Mouse (Mus musculus) embryo, embryonic 9.5 days (tissue): Measurements from ENCODE around the gene Krtap10-4.
"Not testable (repeated sequence)": the region's sequence is repeated elsewhere in the genome, so short reads cannot be mapped to it uniquely, and the experiment has no call there.

Experiments used
- DNase-seq: peaks from one replicate; pipeline ENCODE4 v3.0.0-alpha.2; 2017; ENCODE audit errors: extremely low spot score

The Krtap10-4 gene

DNA sequence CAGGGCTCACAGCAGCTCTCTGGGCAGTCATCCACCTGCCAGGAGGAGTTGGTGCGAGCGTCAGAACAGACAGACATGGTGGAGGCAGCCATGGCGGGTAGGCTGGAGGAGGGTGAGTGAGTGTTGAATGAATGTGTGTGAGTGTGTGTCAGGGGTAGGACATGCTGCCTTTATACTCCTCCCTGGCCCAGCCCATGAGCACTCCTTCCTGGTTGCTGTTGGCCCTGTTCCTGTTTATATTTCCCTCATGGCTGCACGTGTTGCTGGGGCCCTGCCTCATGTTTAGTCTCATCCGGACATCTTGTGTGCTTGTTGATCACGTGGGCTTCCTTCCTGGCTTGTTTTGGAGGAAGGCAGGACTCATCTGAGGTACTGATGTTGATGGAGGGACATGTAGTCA, at the start of gene Krtap10-4:
Krtap10-4 (minus strand) TSS at position 145 of the 400 bp plus-strand sequence.
- DNase-seq, result no peak

DNA sequence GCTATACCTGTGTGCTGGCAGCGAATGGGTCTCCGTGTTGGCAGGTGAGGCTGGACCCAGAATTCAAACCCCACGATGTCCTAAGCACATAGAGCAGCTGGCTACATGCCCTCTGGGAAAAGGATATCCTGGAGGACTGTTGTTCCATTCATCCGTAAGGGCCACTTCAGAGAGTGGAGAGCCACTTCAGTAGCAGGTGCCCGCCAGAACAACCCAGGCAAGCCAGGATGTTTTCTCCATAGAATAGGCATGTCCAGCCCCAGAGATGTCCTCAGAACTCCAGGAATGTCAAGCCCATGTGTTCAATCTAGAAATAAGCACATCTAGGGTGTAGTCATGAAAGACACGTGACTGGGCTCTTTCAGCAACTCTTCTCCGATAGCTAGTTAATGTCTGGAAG, 42.8 kb upstream of the Krtap10-4 start:
- DNase-seq, result no peak

- no peak for DNase-seq
Measured at GRCm38 (mm10) chr10:77867546-77867945, 40.7 kb upstream of the Krtap10-4 start.

- no peak for DNase-seq
Measured at GRCm38 (mm10) chr10:77864762-77865143, 37.9 kb upstream of the Krtap10-4 start.

DNA sequence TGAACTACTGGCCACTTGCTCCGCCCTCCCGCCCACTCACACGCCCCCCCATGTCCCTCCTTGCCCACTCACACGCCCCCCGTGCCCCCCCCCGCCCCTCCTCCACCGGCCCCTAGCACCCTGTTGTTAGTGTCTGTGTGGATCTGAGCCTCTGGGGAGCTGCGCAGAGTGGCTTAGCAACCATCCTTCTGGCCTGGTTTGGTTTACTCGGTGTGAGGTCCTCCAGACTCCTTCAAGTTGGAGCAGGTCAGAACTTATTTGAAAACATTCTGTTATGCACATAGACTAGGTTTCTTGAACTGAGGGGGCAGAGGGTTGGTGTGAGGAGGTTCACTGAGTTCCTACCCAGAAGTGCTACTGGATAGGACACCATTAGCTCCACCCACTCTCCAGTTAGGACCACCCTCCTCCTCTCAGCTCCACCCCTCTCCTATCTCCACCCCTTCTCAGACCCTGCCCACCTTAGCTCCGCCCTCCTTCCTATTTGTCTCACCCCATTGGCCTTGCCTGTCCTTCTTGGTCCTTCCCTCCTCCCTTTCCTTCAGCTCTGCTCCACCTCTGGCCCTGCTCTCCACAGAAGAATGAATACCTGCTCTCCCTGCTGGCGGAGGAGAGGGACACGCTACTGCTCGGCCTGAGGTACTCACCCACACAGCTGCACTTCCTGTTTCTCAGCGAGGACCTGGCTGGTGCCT, 37.3 kb upstream of the Krtap10-4 start:
- peak; percentile 83 for DNase-seq

DNA sequence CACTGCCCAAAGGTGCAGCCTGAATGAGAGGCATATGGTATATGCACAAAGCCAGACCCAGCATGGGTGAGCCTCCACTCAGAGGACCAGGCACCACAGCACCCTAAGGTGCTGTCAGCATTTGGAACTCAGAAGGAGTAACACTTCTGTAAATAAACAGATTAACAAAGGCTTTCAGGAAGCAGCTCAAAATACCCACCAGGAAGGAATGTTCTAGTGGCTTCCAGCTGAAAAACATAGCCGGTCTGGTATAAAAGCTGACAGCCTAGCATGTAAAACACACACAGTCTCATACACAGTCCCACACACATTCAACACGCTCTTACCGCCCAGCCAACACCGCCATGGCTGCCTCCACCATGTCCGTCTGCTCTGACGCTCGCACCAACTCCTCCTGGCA, 34.8 kb upstream of the Krtap10-4 start, which contains the start of gene Gm3285:
Gm3285 (plus strand) TSS at position 301 of the 400 bp plus-strand sequence.
- no peak for DNase-seq

- no peak for DNase-seq
Measured at GRCm38 (mm10) chr10:77852559-77852958, 25.7 kb upstream of the Krtap10-4 start, which contains the start of gene Gm10318. TSS of gene Gm10318 (plus strand) at chr10:77852859.

DNA sequence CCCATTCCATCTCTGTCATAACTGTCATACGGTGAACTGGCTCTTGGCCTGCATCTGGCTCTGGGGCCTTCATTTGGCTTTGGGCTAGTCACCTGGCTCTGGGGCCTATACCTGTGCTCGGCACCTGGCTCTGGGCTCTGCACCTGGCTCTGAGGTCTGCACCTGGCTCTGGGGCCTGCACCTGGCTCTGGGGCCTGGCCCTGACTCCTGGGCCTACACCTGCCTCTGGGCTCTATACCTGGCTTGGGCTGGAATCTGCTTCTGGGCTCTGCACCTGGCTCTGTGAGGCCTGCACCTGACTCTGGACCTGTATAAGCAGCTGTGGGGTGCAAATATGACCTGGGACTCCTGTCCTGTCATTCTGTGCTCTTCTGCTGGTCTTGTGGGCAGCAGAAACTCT, 20.6 kb upstream of the Krtap10-4 start:
- no peak for DNase-seq

DNA sequence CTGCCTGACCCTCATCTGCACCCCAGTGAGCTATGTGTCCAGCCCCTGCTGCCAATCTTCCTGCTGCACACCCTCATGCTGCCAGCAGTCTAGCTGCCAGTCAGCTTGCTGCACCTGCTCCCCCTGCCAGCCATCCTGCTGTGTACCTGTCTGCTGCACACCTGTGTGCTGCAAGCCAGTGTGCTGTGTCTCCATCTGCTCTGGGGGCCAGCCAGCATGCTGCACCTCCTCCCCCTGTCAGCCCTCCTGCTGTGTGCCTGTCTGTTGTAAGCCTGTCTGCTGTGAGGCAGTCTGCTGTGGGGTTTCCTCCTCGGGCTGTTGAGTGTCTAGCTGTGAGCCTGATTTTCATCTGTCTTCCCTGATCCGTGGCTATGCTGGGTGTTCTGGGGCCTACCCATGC, 20.1 kb upstream of the Krtap10-4 start:
- no peak for DNase-seq

DNA sequence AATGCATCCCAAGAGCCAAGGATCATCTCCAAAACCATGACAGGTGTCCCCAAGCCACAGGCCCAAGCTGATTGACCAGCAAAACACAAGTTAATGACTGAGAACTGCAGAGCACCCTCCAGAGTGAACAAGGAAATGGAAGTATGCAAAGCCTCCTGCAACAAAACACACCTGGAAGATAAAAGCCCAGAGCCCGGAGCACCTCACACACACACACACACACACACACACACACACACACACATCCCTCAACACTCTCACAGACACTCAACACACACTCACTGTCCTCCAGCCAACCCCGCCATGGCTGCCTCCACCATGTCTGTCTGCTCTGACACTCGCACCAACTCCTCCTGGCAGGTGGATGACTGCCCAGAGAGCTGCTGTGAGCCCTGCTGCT, 19.6 kb upstream of the Krtap10-4 start, which contains the start of gene Gm36176:
Gm36176 (plus strand) TSS at position 301 of the 400 bp plus-strand sequence.
- DNase-seq, result no peak

- no peak for DNase-seq
Measured at GRCm38 (mm10) chr10:77839006-77839405, 12.1 kb upstream of the Krtap10-4 start.

DNA sequence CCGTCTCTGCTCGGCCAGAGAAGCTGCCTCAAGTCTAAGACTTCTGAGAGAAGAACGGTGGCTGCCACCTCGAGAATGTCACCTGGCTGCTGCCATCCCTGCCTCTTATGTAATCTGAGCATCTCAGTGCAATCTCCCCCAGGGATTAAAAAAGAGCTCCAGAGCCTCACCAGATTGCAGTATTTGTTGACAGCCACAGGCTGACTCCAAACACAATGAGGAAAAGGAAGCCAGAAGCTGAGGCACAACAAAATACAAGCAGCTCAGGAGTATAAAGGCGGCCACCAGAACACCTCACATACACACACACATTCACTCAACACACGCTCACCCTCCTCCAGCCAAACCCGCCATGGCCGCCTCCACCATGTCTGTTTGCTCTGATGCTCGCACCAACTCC, 8.8 kb upstream of the Krtap10-4 start, which contains the start of gene Krtap10-10:
Krtap10-10 (plus strand) TSS at position 301 of the 400 bp plus-strand sequence.
- no peak for DNase-seq

GRCm38 (mm10) chr10:77819203-77819602, 7.7 kb downstream of the Krtap10-4 start:
- no peak for DNase-seq

DNA sequence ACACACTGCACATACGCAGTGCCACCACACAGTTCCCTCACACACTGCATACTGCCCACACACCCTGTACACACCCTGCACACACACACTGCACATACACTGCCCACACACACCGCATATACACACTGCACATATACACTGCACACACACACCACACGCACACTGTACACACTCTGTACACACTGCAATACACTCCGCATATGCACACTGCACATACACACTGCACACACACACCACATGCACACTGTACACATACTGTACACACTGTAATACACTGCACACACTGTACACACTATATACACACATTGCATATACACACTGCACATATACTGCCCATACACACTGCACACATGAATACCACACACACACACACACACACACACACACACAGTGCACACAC, 8.4 kb downstream of the Krtap10-4 start:
- DNase-seq, result no peak

DNA sequence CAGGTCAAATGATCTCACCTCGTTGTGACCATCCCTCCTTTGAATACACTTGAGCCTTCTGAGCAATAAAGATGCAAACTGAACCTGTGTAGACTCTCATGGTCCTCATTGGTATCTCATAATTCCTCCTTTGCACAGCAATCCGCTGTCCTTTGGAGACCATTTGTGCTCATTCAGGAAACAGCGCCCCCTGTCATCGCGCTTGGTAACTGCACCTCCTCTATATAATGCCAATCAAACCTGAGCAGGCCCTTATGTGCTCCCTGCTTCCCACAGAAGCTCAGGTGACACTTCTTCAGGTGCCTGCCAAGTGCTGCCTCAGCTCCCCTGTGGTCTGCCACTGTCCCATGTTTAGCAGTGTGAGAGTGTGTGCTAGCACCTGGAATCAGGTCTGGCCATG, 11.4 kb downstream of the Krtap10-4 start:
- peak; percentile 14 for DNase-seq

GRCm38 (mm10) chr10:77814382-77814781, 12.5 kb downstream of the Krtap10-4 start, which contains the start of gene Gm2696:
TSS of gene Gm2696 (plus strand) at chr10:77814682.
- DNase-seq, result no peak

GRCm38 (mm10) chr10:77811743-77812142, 15.2 kb downstream of the Krtap10-4 start, which contains the start of gene Gm9507:
TSS of gene Gm9507 (minus strand) at chr10:77811843.
- no peak for DNase-seq

GRCm38 (mm10) chr10:77804095-77804494, 22.8 kb downstream of the Krtap10-4 start:
- no peak for DNase-seq

DNA sequence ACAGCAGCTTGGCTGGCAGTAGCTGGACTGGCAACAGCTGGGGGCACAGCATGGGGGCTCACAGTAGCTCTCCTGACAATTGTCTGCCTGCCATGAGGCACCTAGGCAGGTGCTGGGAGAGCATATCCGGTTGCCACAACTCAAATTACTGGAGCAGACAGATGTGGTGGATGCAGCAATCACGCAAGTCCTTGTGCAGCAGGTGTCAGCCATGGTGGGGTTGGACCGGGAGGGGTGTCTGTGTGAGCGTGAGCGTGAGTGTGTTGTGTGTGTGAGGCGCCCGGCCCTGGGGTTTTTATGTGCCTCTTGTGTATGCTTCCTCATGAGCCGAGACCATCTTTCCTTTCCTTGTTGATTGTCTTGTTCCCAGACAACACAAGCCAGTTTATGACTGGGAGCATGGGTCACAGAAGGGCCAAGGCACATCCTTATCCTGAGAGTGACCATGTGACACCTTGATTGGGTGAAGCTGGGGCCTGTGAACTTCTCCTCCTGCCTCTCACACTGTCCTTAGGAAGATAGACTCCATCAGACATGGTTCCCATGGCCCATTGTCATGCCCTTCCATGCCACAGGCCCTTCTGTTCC, 27.9 kb downstream of the Krtap10-4 start, which contains the start of gene Gm19668:
Gm19668 (minus strand) TSS at position 213 of the 588 bp plus-strand sequence.
- no peak for DNase-seq

GRCm38 (mm10) chr10:77798164-77798920, 28.6 kb downstream of the Krtap10-4 start:
- DNase-seq, result not testable (repeated sequence)

- DNase-seq, result no peak
Measured at GRCm38 (mm10) chr10:77797677-77798076, 29.2 kb downstream of the Krtap10-4 start.

DNA sequence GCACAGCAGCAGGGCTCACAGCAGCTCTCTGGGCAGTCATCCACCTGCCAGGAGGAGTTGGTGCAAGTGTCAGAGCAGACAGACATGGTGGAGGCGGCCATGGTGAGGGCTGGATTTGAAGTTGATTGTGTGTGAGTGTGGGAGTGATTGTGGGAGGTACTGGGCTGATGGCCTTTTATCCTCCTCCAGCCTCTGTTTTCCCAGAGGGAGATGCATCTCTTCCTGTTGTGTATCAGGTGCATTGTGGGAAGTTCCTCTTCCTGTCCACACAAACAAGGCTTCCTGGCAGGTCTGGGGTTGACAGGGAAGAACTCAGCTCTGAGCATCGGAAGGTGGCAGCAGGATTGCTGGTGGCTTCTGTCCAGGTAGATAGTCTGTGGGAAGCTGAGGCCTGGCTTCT, 31.9 kb downstream of the Krtap10-4 start, which contains the start of gene Gm9639:
Gm9639 (minus strand) TSS at position 101 of the 400 bp plus-strand sequence.
- no peak for DNase-seq
